Mouse (Mus musculus): ENCODE measurements at regions not wholly inside any gene's neighbourhood (a gene's known extent, or its start where the extent isn't known, plus 50 kb on each side); places are given as distances from the start of the nearest gene placed in this dataset.

- DNase-seq (ENCODE audit: low spot score), result no peak
Measured at GRCm38 (mm10) chr8:115921889-115922288, 214.3 kb upstream of the Maf start.

- DNase-seq (ENCODE audit: low spot score), result no peak
Measured at GRCm38 (mm10) chr8:115906650-115907049, 199.1 kb upstream of the Maf start.

GRCm38 (mm10) chr8:115903853-115904420 lies 196.3 kb upstream of the Maf start:
- no peak for DNase-seq (ENCODE audit: low spot score)

- DNase-seq (ENCODE audit: low spot score), result peak; percentile 40
Measured at GRCm38 (mm10) chr8:115897521-115898178, 190.1 kb upstream of the Maf start.

- DNase-seq (ENCODE audit: low spot score), result no peak
Measured at GRCm38 (mm10) chr8:115897086-115897485, 189.5 kb upstream of the Maf start.

- no peak for DNase-seq (ENCODE audit: low spot score)
Measured at GRCm38 (mm10) chr8:115896066-115896465, 188.5 kb upstream of the Maf start.

- no peak for DNase-seq (ENCODE audit: low spot score)
Measured at GRCm38 (mm10) chr8:115888278-115888677, 180.7 kb upstream of the Maf start.

GRCm38 (mm10) chr8:115885121-115885743 lies 177.6 kb upstream of the Maf start:
- peak; percentile 20 for DNase-seq (ENCODE audit: low spot score)

- DNase-seq (ENCODE audit: low spot score), result peak; percentile 15
Measured at GRCm38 (mm10) chr8:115883808-115884207, 176.2 kb upstream of the Maf start.

- DNase-seq (ENCODE audit: low spot score), result no peak
Measured at GRCm38 (mm10) chr8:115881881-115882280, 174.3 kb upstream of the Maf start.

- DNase-seq (ENCODE audit: low spot score), result no peak
Measured at GRCm38 (mm10) chr8:115874789-115875188, 167.2 kb upstream of the Maf start.

GRCm38 (mm10) chr8:115871381-115871780 lies 163.8 kb upstream of the Maf start:
- no peak for DNase-seq (ENCODE audit: low spot score)

- DNase-seq (ENCODE audit: low spot score), result no peak
Measured at GRCm38 (mm10) chr8:115861381-115861780, 153.8 kb upstream of the Maf start.

- DNase-seq (ENCODE audit: low spot score), result no peak
Measured at GRCm38 (mm10) chr8:115859406-115859805, 151.8 kb upstream of the Maf start.

- DNase-seq (ENCODE audit: low spot score), result no peak
Measured at GRCm38 (mm10) chr8:115856816-115857215, 149.2 kb upstream of the Maf start.

- no peak for DNase-seq (ENCODE audit: low spot score)
Measured at GRCm38 (mm10) chr8:115855934-115856629, 148.5 kb upstream of the Maf start.

- no peak for DNase-seq (ENCODE audit: low spot score)
Measured at GRCm38 (mm10) chr8:115854209-115854900, 146.8 kb upstream of the Maf start.

GRCm38 (mm10) chr8:115850552-115850951 lies 143.0 kb upstream of the Maf start:
- no peak for DNase-seq (ENCODE audit: low spot score)

- DNase-seq (ENCODE audit: low spot score), result no peak
Measured at GRCm38 (mm10) chr8:115833391-115833790, 125.8 kb upstream of the Maf start.

- no peak for DNase-seq (ENCODE audit: low spot score)
Measured at GRCm38 (mm10) chr8:115831675-115832074, 124.1 kb upstream of the Maf start.

- DNase-seq (ENCODE audit: low spot score), result no peak
Measured at GRCm38 (mm10) chr8:115830012-115830662, 122.5 kb upstream of the Maf start.

- DNase-seq (ENCODE audit: low spot score), result no peak
Measured at GRCm38 (mm10) chr8:115826516-115826915, 118.9 kb upstream of the Maf start.

Measured in lung, postnatal 25 days (tissue).